Mouse (Mus musculus): ENCODE measurements around the gene Lsm14b. TPM values are rescaled to one million over a fixed set of nuclear protein-coding genes. Genes with fewer than 3 reads are reported as not detected.

Gene Lsm14b
- total RNA-seq, 1 experiment, result 44.4 TPM

DNA sequence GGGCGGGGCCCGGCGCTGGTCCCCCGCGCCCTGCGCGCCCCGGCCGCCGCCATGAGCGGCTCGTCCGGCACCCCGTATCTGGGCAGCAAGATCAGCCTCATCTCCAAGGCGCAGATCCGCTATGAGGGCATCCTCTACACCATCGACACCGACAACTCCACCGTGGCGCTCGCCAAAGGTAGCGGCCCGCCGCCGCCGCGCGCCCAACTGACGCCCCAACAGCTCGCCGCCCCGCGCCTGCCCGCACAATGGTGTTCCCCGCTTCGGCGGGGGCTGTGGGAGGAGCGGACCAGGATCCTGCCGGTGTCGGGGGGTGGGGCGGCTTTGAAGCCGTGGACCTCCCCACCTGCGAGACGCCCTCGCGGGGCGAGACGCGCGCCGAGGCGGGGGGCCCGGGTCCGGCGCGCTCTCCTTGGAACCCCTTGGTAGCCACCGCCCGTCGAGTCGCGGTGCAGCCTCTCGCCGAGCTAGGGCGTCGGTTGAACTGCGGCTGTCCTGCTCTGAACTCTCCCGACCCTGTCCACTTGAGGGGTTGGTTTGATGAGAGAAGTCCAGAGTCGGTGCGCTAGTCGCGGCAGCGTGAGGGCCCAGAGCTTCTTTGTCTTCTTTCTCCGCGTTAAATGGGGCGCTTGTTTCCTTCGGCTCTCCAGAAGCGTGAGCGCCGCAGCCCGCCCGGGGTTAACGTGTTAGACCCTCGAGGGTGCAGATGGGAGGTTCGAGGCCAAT, 511 bp downstream of the Lsm14b start:
- peak overlapping the region; percentile 41 for H3K27ac ChIP-seq (ENCODE audit: insufficient read depth, low read depth, low read length, poor library complexity, severe bottlenecking)
- TF ChIP-seq ZC3H11A (IDR thresholded peaks at IDR 0.05; ENCODE audit: borderline replicate concordance, low read depth, low read length) (no peak), HCFC1 (IDR thresholded peaks at IDR 0.05; ENCODE audit: borderline replicate concordance, insufficient read depth, low read length) (no peak), CHD2 (IDR thresholded peaks at IDR 0.05; ENCODE audit: low read depth, low read length) (no peak), MAFK (IDR thresholded peaks at IDR 0.05; ENCODE audit: insufficient read depth, low read depth, low read length) (no peak), ZNF384 (IDR thresholded peaks at IDR 0.05; ENCODE audit: low read depth, low read length) (no peak)
- H3K4me1 ChIP-seq (ENCODE audit: control insufficient read depth in 2 of 2, insufficient read depth in 2 of 2, low read length in 2 of 2, poor library complexity in 1 of 2), result peaks cover 0 to 6% of the 10 kb centered on the region in 2 experiments; a peak in 1 of 4 replicates
- in situ Hi-C loops (cut with MboI; ENCODE audit: low sequenced_read_pairs in 2 of 2, unreplicated experiment in 2 of 2), result no loop called here
- peaks cover 25% of the 10 kb centered on the region for H3K36me3 ChIP-seq (ENCODE audit: control insufficient read depth, insufficient read depth, low read length, poor library complexity, severe bottlenecking)
- H3K9me3 ChIP-seq (ENCODE audit: control insufficient read depth, insufficient read depth, low read depth, low read length), result no peaks in the 10 kb centered on the region
- peak overlapping the region; percentile 96 for H3K9ac ChIP-seq (ENCODE audit: insufficient read depth, low read depth, low read length, poor library complexity, severe bottlenecking)
- H3K4me3 ChIP-seq (ENCODE audit: insufficient read depth in 1 of 2, low read depth in 1 of 2, low read length in 2 of 2, poor library complexity in 1 of 2, severe bottlenecking in 1 of 2), result peak overlapping the region; percentile 76 to 97
- no peak for DNase-seq (ENCODE audit: low read depth, low spot score)

DNA sequence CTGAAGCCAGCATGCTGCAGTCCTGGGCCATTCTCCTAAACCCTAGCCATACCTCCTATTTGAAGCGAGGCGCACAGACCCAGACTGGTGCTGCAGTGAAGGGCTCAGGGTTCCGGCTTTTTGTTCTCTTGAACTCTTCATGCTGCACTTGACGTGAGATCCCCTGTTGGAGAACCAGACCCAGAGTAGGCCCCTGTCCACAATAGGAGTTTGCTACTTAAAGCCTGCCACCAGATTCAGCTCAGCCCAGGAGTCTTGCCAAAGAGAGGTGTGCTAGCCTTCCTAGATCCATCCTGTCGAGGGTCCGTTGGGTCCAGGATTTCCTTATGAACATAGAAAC, 1.0 kb downstream of the Lsm14b start:
- peaks cover 28% of the 10 kb centered on the region for H3K36me3 ChIP-seq (ENCODE audit: control insufficient read depth, insufficient read depth, low read length, poor library complexity, severe bottlenecking)
- H3K27ac ChIP-seq (ENCODE audit: insufficient read depth, low read depth, low read length, poor library complexity, severe bottlenecking), result no peak overlapping the region
- no peak for DNase-seq (ENCODE audit: low read depth, low spot score)
- no peaks in the 10 kb centered on the region for H3K9me3 ChIP-seq (ENCODE audit: control insufficient read depth, insufficient read depth, low read depth, low read length)
- in situ Hi-C loops (cut with MboI; ENCODE audit: low sequenced_read_pairs in 2 of 2, unreplicated experiment in 2 of 2), result no loop called here
- peak overlapping the region; percentile 76 to 97 for H3K4me3 ChIP-seq (ENCODE audit: insufficient read depth in 1 of 2, low read depth in 1 of 2, low read length in 2 of 2, poor library complexity in 1 of 2, severe bottlenecking in 1 of 2)
- peak overlapping the region; percentile 96 for H3K9ac ChIP-seq (ENCODE audit: insufficient read depth, low read depth, low read length, poor library complexity, severe bottlenecking)
- H3K4me1 ChIP-seq (ENCODE audit: control insufficient read depth in 2 of 2, insufficient read depth in 2 of 2, low read length in 2 of 2, poor library complexity in 1 of 2), result peaks cover 0 to 6% of the 10 kb centered on the region in 2 experiments; a peak in 1 of 4 replicates
- TF ChIP-seq ZNF384 (IDR thresholded peaks at IDR 0.05; ENCODE audit: low read depth, low read length), result no peak
- TF ChIP-seq MAFK (IDR thresholded peaks at IDR 0.05; ENCODE audit: insufficient read depth, low read depth, low read length), result no peak
- no peak for TF ChIP-seq HCFC1 (IDR thresholded peaks at IDR 0.05; ENCODE audit: borderline replicate concordance, insufficient read depth, low read length)
- TF ChIP-seq CHD2 (IDR thresholded peaks at IDR 0.05; ENCODE audit: low read depth, low read length), result no peak

DNA sequence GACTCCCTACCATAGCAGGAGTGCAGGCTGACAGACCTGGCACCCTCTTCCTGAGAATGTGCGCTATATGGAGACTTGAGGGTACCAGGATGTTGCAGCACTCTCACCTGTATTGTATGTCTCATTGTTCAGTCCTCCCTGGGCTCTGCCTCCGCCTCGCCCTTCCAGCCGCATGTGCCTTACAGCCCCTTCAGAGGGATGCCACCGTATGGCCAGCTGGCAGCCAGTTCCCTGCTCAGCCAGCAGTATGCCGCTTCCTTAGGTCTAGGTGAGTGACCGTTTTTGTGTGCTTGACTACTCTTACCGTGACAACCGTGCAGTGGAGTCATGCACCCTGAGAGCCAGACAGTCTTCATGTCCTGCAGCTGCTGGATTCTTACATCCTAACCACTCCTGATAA, 3.0 kb downstream of the Lsm14b start:
- TF ChIP-seq CHD2 (IDR thresholded peaks at IDR 0.05; ENCODE audit: low read depth, low read length) (no peak), MAFK (IDR thresholded peaks at IDR 0.05; ENCODE audit: insufficient read depth, low read depth, low read length) (no peak), ZNF384 (IDR thresholded peaks at IDR 0.05; ENCODE audit: low read depth, low read length) (no peak)
- in situ Hi-C loops (cut with MboI; ENCODE audit: low sequenced_read_pairs in 2 of 2, unreplicated experiment in 2 of 2), result no loop called here
- peaks cover 41% of the 10 kb centered on the region for H3K36me3 ChIP-seq (ENCODE audit: control insufficient read depth, insufficient read depth, low read length, poor library complexity, severe bottlenecking)
- DNase-seq (ENCODE audit: low read depth, low spot score), result no peak
- H3K9me3 ChIP-seq (ENCODE audit: control insufficient read depth, insufficient read depth, low read depth, low read length), result no peaks in the 10 kb centered on the region
- H3K4me3 ChIP-seq (ENCODE audit: insufficient read depth in 1 of 2, low read depth in 1 of 2, low read length in 2 of 2, poor library complexity in 1 of 2, severe bottlenecking in 1 of 2), result no peak overlapping the region
- peaks cover 0 to 6% of the 10 kb centered on the region in 2 experiments; a peak in 1 of 4 replicates for H3K4me1 ChIP-seq (ENCODE audit: control insufficient read depth in 2 of 2, insufficient read depth in 2 of 2, low read length in 2 of 2, poor library complexity in 1 of 2)
- no peak overlapping the region for H3K9ac ChIP-seq (ENCODE audit: insufficient read depth, low read depth, low read length, poor library complexity, severe bottlenecking)
- no peak overlapping the region for H3K27ac ChIP-seq (ENCODE audit: insufficient read depth, low read depth, low read length, poor library complexity, severe bottlenecking)

DNA sequence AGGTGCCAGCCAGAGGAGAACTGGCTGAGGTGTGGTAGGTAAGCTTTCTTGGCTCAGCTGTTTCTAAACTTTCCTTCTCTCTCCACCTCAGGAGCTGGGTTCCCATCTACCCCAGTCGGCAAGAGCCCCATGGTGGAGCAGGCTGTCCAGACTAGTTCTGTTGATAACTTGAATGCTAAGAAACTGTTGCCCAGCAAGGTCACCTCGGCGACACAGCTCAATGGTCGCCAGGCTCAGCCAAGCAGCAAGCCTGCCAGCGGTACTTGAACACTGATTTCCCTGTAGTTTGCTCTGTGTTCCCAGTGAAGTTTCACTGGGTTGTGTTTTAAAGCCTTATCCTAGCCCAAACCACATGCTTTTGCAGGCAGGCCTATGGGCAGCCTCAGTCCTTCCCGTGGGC, 6.5 kb downstream of the Lsm14b start:
- Histone ChIP-seq H3K9me3 (ENCODE audit: control insufficient read depth, insufficient read depth, low read depth, low read length) (no peaks in the 10 kb centered on the region), H3K9ac (ENCODE audit: insufficient read depth, low read depth, low read length, poor library complexity, severe bottlenecking) (no peak overlapping the region), H3K27ac (ENCODE audit: insufficient read depth, low read depth, low read length, poor library complexity, severe bottlenecking) (no peak overlapping the region), H3K4me1 (ENCODE audit: control insufficient read depth in 2 of 2, insufficient read depth in 2 of 2, low read length in 2 of 2, poor library complexity in 1 of 2) (peaks cover 3 to 18% of the 10 kb centered on the region in 2 experiments; a peak in 1 of 4 replicates), H3K36me3 (ENCODE audit: control insufficient read depth, insufficient read depth, low read length, poor library complexity, severe bottlenecking) (peaks cover 69% of the 10 kb centered on the region), H3K4me3 (ENCODE audit: insufficient read depth in 1 of 2, low read depth in 1 of 2, low read length in 2 of 2, poor library complexity in 1 of 2, severe bottlenecking in 1 of 2) (no peak overlapping the region)
- in situ Hi-C loops (cut with MboI; ENCODE audit: low sequenced_read_pairs in 2 of 2, unreplicated experiment in 2 of 2), result no loop called here
- TF ChIP-seq ZNF384 (IDR thresholded peaks at IDR 0.05; ENCODE audit: low read depth, low read length) (no peak), CHD2 (IDR thresholded peaks at IDR 0.05; ENCODE audit: low read depth, low read length) (no peak), HCFC1 (IDR thresholded peaks at IDR 0.05; ENCODE audit: borderline replicate concordance, insufficient read depth, low read length) (no peak), MAFK (IDR thresholded peaks at IDR 0.05; ENCODE audit: insufficient read depth, low read depth, low read length) (no peak), ZC3H11A (IDR thresholded peaks at IDR 0.05; ENCODE audit: borderline replicate concordance, low read depth, low read length) (no peak)
- no peak for DNase-seq (ENCODE audit: low read depth, low spot score)

Measured in ES-E14 (cell line).